Mouse (Mus musculus): Measurements from ENCODE around the gene Hemgn. TPM values are rescaled to one million over a fixed set of nuclear protein-coding genes. Genes with fewer than 3 reads are reported as not detected.

Hemgn gene
- total RNA-seq, 2 experiments from 2014 or later, result 7.3 to 17.9 TPM

- DNase-seq (ENCODE audit: low spot score in 2 of 2), result no peak
These were observed 52.0 kb downstream of the Hemgn start for GRCm38 (mm10) chr4:46361258-46361657.

GRCm38 (mm10) chr4:46359539-46360253 is 53.6 kb downstream of the Hemgn start:
- DNase-seq (ENCODE audit: low spot score in 2 of 2), result no peak

GRCm38 (mm10) chr4:46356351-46357133 is 56.8 kb downstream of the Hemgn start:
- peak; percentile 46 to 51 for DNase-seq (ENCODE audit: low spot score in 2 of 2)

- DNase-seq (ENCODE audit: low spot score in 2 of 2), result no peak
These were observed 60.3 kb downstream of the Hemgn start for GRCm38 (mm10) chr4:46353045-46353444.

- no peak for DNase-seq (ENCODE audit: low spot score in 2 of 2)
These were observed 63.8 kb downstream of the Hemgn start for GRCm38 (mm10) chr4:46349530-46349929.

GRCm38 (mm10) chr4:46348897-46349296 is 64.4 kb downstream of the Hemgn start:
- no peak for DNase-seq (ENCODE audit: low spot score in 2 of 2)

GRCm38 (mm10) chr4:46347580-46348515 is 65.5 kb downstream of the Hemgn start:
- DNase-seq (ENCODE audit: low spot score in 2 of 2), result no peak

- DNase-seq (ENCODE audit: low spot score in 2 of 2), result no peak
These were observed 66.2 kb downstream of the Hemgn start for GRCm38 (mm10) chr4:46347141-46347540.

GRCm38 (mm10) chr4:46346221-46346620 is 67.1 kb downstream of the Hemgn start:
- DNase-seq (ENCODE audit: low spot score in 2 of 2), result no peak

GRCm38 (mm10) chr4:46345773-46346100 is 67.6 kb downstream of the Hemgn start:
- no peak for DNase-seq (ENCODE audit: low spot score in 2 of 2)

- no peak for DNase-seq (ENCODE audit: low spot score in 2 of 2)
These were observed 68.1 kb downstream of the Hemgn start for GRCm38 (mm10) chr4:46345056-46345772.

GRCm38 (mm10) chr4:46344288-46344687 is 69.0 kb downstream of the Hemgn start:
- no peak for DNase-seq (ENCODE audit: low spot score in 2 of 2)

Other genes starting within 250 kb of the Hemgn start
- 10 to 100 TPM; 32.8 to 39.2 TPM for gene Xpa, start 217.2 kb downstream of the Hemgn start, total RNA-seq (2021)
- gene Foxe1, start 69.9 kb downstream of the Hemgn start, total RNA-seq (2021), result not detected
- 1 to 10 TPM; 7.4 to 7.8 TPM for gene Trmo, start 24.1 kb downstream of the Hemgn start, total RNA-seq (2021)
- 100 to 1,000 TPM; 185 to 204 TPM for gene Anp32b, start 37.4 kb upstream of the Hemgn start, total RNA-seq (2021)
- 10 to 100 TPM; 51.0 to 51.3 TPM for gene Nans, start 75.7 kb upstream of the Hemgn start, total RNA-seq (2021)
- 1 to 10 TPM; 7.2 to 7.5 TPM for gene Trim14, start 122.6 kb upstream of the Hemgn start, total RNA-seq (2021)
- gene Coro2a, start 188.7 kb upstream of the Hemgn start, total RNA-seq (2021), result 1 to 10 TPM; 5.1 to 7.0 TPM
- 1 to 10 TPM; 2.8 to 3.9 TPM for gene Tbc1d2, start 236.7 kb upstream of the Hemgn start, total RNA-seq (2021)